Mouse (Mus musculus) thymus, adult 18-20 months (tissue): ENCODE results near the gene Vmn1r29.
"Not testable (repeated sequence)": the region's sequence is repeated elsewhere in the genome, so short reads cannot be mapped to it uniquely, and the experiment has no call there.

Experiments
- DNase-seq, 2 experiments: peaks; one replicate each; pipeline ENCODE4 v3.0.0; 2022; ENCODE audit warnings: mixed read lengths in 2 of 2

Vmn1r29 gene

GRCm38 (mm10) chr6:58301249-58301648, at the start of gene Vmn1r29:
Gene Vmn1r29, plus strand, starts transcription at chr6:58301549.
- no peak for DNase-seq

- DNase-seq: no peak
Observed at GRCm38 (mm10) chr6:58261737-58262136, 39.6 kb upstream of the Vmn1r29 start, which contains the start of gene Vmn1r28. Gene Vmn1r28, plus strand, starts transcription at chr6:58262037.

GRCm38 (mm10) chr6:58279661-58280060, 21.7 kb upstream of the Vmn1r29 start:
- not testable (repeated sequence) for DNase-seq

- no peak for DNase-seq
Observed at GRCm38 (mm10) chr6:58292201-58292600, 9.1 kb upstream of the Vmn1r29 start.

- DNase-seq: not testable (repeated sequence)
Observed at GRCm38 (mm10) chr6:58298511-58298910, 2.8 kb upstream of the Vmn1r29 start.

- not testable (repeated sequence) for DNase-seq
Observed at GRCm38 (mm10) chr6:58330686-58331085, 29.3 kb downstream of the Vmn1r29 start.
